Mouse (Mus musculus) liver, embryonic 13.5 days (tissue): ENCODE data around the gene Zfp568. TPM values are rescaled to one million over a fixed set of nuclear protein-coding genes. Genes with fewer than 3 reads are reported as not detected.
A peak's percentile ranks its signal among the peaks of the same experiment; 100 is the strongest.

Experiments used
- ATAC-seq: fragments of 200-750 bp; cut with Nextera tagmentation; 2 replicates; pipeline ENCODE4 v1.8.0; 2017; ENCODE audit warnings: low read depth, mild to moderate bottlenecking, moderate number of reproducible peaks, moderate library complexity
- DNase-seq: peaks from one replicate; pipeline ENCODE4 v3.0.0; 2022
- H3K27ac ChIP-seq: fragments of 300-500 bp; sonication (generic); 2 replicates; pipeline ENCODE4 v1.5.1; 2015; ENCODE audit warnings: moderate library complexity, mild to moderate bottlenecking, inconsistent platforms
- H3K27me3 ChIP-seq: fragments of 300-500 bp; sonication (generic); 2 replicates; pipeline ENCODE4 v1.6.1; 2015; ENCODE audit warnings: mild to moderate bottlenecking, inconsistent platforms
- H3K36me3 ChIP-seq: fragments of 300-500 bp; sonication (generic); 2 replicates; pipeline ENCODE4 v1.6.1; 2015; ENCODE audit warnings: mild to moderate bottlenecking, inconsistent platforms
- H3K4me1 ChIP-seq: fragments of 300-500 bp; sonication (generic); replicated peaks from 2 replicates; pipeline ENCODE4 v1.6.1; 2015; ENCODE audit warnings: inconsistent platforms
- H3K4me2 ChIP-seq: fragments of 300-500 bp; sonication (generic); 2 replicates; pipeline ENCODE4 v1.6.1; 2015; ENCODE audit warnings: inconsistent platforms, mild to moderate bottlenecking, moderate library complexity
- H3K4me3 ChIP-seq: fragments of 300-500 bp; sonication (generic); replicated peaks from 2 replicates; pipeline ENCODE4 v1.5.1; 2015; ENCODE audit warnings: mild to moderate bottlenecking, inconsistent platforms
- H3K9ac ChIP-seq: fragments of 300-500 bp; sonication (generic); 2 replicates; pipeline ENCODE4 v1.6.1; 2015; ENCODE audit warnings: mild to moderate bottlenecking, inconsistent platforms
- H3K9me3 ChIP-seq: fragments of 300-500 bp; sonication (generic); replicated peaks from 2 replicates; pipeline ENCODE4 v1.6.1; 2016; ENCODE audit warnings: inconsistent platforms
- WGBS: fragments of 180-500 bp; shearing (Covaris S2); methylation state at CpG from one replicate; pipeline ENCODE4 v1.1.7; 2015; ENCODE audit not compliant: insufficient replicate concordance; 5-methylcytosine and 5-hydroxymethylcytosine counted together
- polyA plus RNA-seq: library from polyadenylated mRNA; unstranded; fragments of >200 nt; fragmentation: Nextera tagmentation; extraction: Ambion mirVana; gene quantifications from 2 replicates; pipeline ENCODE4 v1.2.1, GENCODE M21; 2015

Gene Zfp568
- 8.5 and 10.9 TPM in 2 replicates for polyA plus RNA-seq

GRCm38 (mm10) chr7:29983690-29984380 is at the start of gene Zfp568:
Gene Zfp568, plus strand, starts transcription at chr7:29983955.
- ATAC-seq (peak; percentile 88), DNase-seq (peak; percentile 81)
- WGBS = under 1% methylated on average over 62 of the region's 62 CpGs
- Histone ChIP-seq H3K4me3 (peak within 1 kb of the TSS; percentile 92), H3K27ac (peak within 1 kb of the TSS; percentile 91), H3K27me3 (no peaks in the 10 kb centered on the region), H3K9ac (peak within 1 kb of the TSS; percentile 92), H3K36me3 (peaks cover 24% of the 10 kb centered on the region), H3K4me2 (peak within 1 kb of the TSS; percentile 82), H3K9me3 (no peaks in the 10 kb centered on the region), H3K4me1 (peaks cover 42% of the 10 kb centered on the region)

GRCm38 (mm10) chr7:29938856-29939255 is 44.9 kb upstream of the Zfp568 start:
- H3K36me3 ChIP-seq = peaks cover 41% of the 10 kb centered on the region
- no peak overlapping the region for H3K4me2 ChIP-seq
- ATAC-seq = no peak
- no peak for DNase-seq
- no peaks in the 10 kb centered on the region for H3K27me3 ChIP-seq
- H3K9ac ChIP-seq = no peak overlapping the region
- no peaks in the 10 kb centered on the region for H3K9me3 ChIP-seq
- no peak overlapping the region for H3K4me3 ChIP-seq
- H3K4me1 ChIP-seq = no peaks in the 10 kb centered on the region
- 72% methylated on average over 6 of the region's 6 CpGs for WGBS
- no peak overlapping the region for H3K27ac ChIP-seq

GRCm38 (mm10) chr7:29941027-29941426 is 42.7 kb upstream of the Zfp568 start:
- Histone ChIP-seq H3K4me2 (no peak overlapping the region), H3K9me3 (no peaks in the 10 kb centered on the region), H3K4me1 (no peaks in the 10 kb centered on the region), H3K4me3 (no peak overlapping the region), H3K36me3 (peaks cover 20% of the 10 kb centered on the region), H3K27me3 (no peaks in the 10 kb centered on the region), H3K9ac (no peak overlapping the region), H3K27ac (no peak overlapping the region)
- WGBS = 85% methylated on average over 11 of the region's 11 CpGs
- ATAC-seq (no peak), DNase-seq (no peak)

- H3K4me1 ChIP-seq = no peaks in the 10 kb centered on the region
- 62% methylated on average over 2 of the region's 2 CpGs for WGBS
- H3K27me3 ChIP-seq = no peaks in the 10 kb centered on the region
- no peak overlapping the region for H3K4me2 ChIP-seq
- peaks cover 8% of the 10 kb centered on the region; the same call in 1 of the 2 replicates for H3K36me3 ChIP-seq
- no peak overlapping the region for H3K4me3 ChIP-seq
- ATAC-seq = no peak
- no peak overlapping the region for H3K9ac ChIP-seq
- no peaks in the 10 kb centered on the region for H3K9me3 ChIP-seq
- H3K27ac ChIP-seq = no peak overlapping the region
- DNase-seq = no peak
Observed at GRCm38 (mm10) chr7:29942740-29943139, 41.0 kb upstream of the Zfp568 start.

GRCm38 (mm10) chr7:29943720-29944119 is 40.0 kb upstream of the Zfp568 start:
- no peaks in the 10 kb centered on the region for H3K27me3 ChIP-seq
- no peak for ATAC-seq
- WGBS = 56% methylated on average over 2 of the region's 2 CpGs

GRCm38 (mm10) chr7:29944201-29944600 is 39.6 kb upstream of the Zfp568 start:
- 66% methylated on average over 2 of the region's 2 CpGs for WGBS

More at GRCm38 (mm10) chr7:29943720-29944119, 40.0 kb upstream of the Zfp568 start:
- H3K9ac ChIP-seq = no peak overlapping the region
- no peak overlapping the region for H3K27ac ChIP-seq
- H3K4me3 ChIP-seq = no peak overlapping the region
- no peaks in the 10 kb centered on the region for H3K9me3 ChIP-seq
- H3K4me2 ChIP-seq = no peak overlapping the region
- no peaks in the 10 kb centered on the region for H3K4me1 ChIP-seq
- DNase-seq = no peak
- peaks cover 11% of the 10 kb centered on the region for H3K36me3 ChIP-seq

GRCm38 (mm10) chr7:29953086-29953485 is 30.7 kb upstream of the Zfp568 start:
- Histone ChIP-seq H3K4me2 (peak overlapping the region; percentile 80), H3K9ac (peak overlapping the region; percentile 89), H3K36me3 (peaks cover 16% of the 10 kb centered on the region; the same call in 1 of the 2 replicates), H3K4me1 (peaks cover 12% of the 10 kb centered on the region), H3K27ac (peak overlapping the region; percentile 82), H3K4me3 (peak overlapping the region; percentile 75), H3K9me3 (no peaks in the 10 kb centered on the region), H3K27me3 (no peaks in the 10 kb centered on the region)
- DNase-seq (no peak), ATAC-seq (no peak)
- whole genome bisulfite sequencing = 35% methylated on average over 10 of the region's 10 CpGs

More at GRCm38 (mm10) chr7:29944201-29944600, 39.6 kb upstream of the Zfp568 start:
- no peaks in the 10 kb centered on the region for H3K27me3 ChIP-seq
- no peak overlapping the region for H3K9ac ChIP-seq
- ATAC-seq = no peak
- DNase-seq = no peak
- H3K27ac ChIP-seq = no peak overlapping the region
- H3K9me3 ChIP-seq = no peaks in the 10 kb centered on the region
- no peak overlapping the region for H3K4me3 ChIP-seq
- no peaks in the 10 kb centered on the region for H3K4me1 ChIP-seq
- H3K4me2 ChIP-seq = no peak overlapping the region
- peaks cover 11% of the 10 kb centered on the region for H3K36me3 ChIP-seq

- under 1% methylated on average over 52 of the region's 52 CpGs for WGBS
- H3K36me3 ChIP-seq = peaks cover 14% of the 10 kb centered on the region; the same call in 1 of the 2 replicates
- H3K27me3 ChIP-seq = no peaks in the 10 kb centered on the region
- H3K9ac ChIP-seq = peak within 1 kb of the TSS; percentile 89
- peaks cover 12% of the 10 kb centered on the region for H3K4me1 ChIP-seq
- peak within 1 kb of the TSS; percentile 75 for H3K4me3 ChIP-seq
- no peaks in the 10 kb centered on the region for H3K9me3 ChIP-seq
- ATAC-seq (peak; percentile 95), DNase-seq (peak; percentile 75)
- peak within 1 kb of the TSS; percentile 82 for H3K27ac ChIP-seq
- peak within 1 kb of the TSS; percentile 80 for H3K4me2 ChIP-seq
Observed at GRCm38 (mm10) chr7:29953513-29954401, 30.0 kb upstream of the Zfp568 start, which contains the start of gene Zfp74. Gene Zfp74, minus strand, starts transcription at chr7:29954089.

- H3K36me3 ChIP-seq = peaks cover 10% of the 10 kb centered on the region; the same call in 1 of the 2 replicates
- H3K4me3 ChIP-seq = peak overlapping the region; percentile 75
- WGBS = 16% methylated on average over 4 of the region's 4 CpGs
- no peaks in the 10 kb centered on the region for H3K27me3 ChIP-seq
- DNase-seq = peak; percentile 64
- 0 out of 2 replicates have a peak overlapping the region, but pooled peaks have one; percentile 82 for H3K27ac ChIP-seq
- peaks cover 12% of the 10 kb centered on the region for H3K4me1 ChIP-seq
- H3K9ac ChIP-seq = peak overlapping the region; percentile 89
- H3K9me3 ChIP-seq = no peaks in the 10 kb centered on the region
- H3K4me2 ChIP-seq = peak overlapping the region; percentile 80
- no peak for ATAC-seq
Observed at GRCm38 (mm10) chr7:29954731-29955130, 29.0 kb upstream of the Zfp568 start.

- Histone ChIP-seq H3K4me2 (no peak overlapping the region), H3K27ac (no peak overlapping the region), H3K9ac (no peak overlapping the region), H3K36me3 (no peaks in the 10 kb centered on the region), H3K9me3 (no peaks in the 10 kb centered on the region), H3K27me3 (no peaks in the 10 kb centered on the region), H3K4me1 (peaks cover 12% of the 10 kb centered on the region), H3K4me3 (no peak overlapping the region)
- no peak for ATAC-seq
- WGBS = 67% methylated on average over 10 of the region's 10 CpGs
- no peak for DNase-seq
Observed at GRCm38 (mm10) chr7:29956257-29956656, 27.5 kb upstream of the Zfp568 start.

- Histone ChIP-seq H3K36me3 (no peaks in the 10 kb centered on the region), H3K4me2 (no peak overlapping the region), H3K27ac (no peak overlapping the region), H3K27me3 (no peaks in the 10 kb centered on the region), H3K9me3 (0 out of 2 replicates have a peak, but pooled peaks cover 2% of the 10 kb centered on the region), H3K4me3 (no peak overlapping the region), H3K9ac (no peak overlapping the region), H3K4me1 (peaks cover 8% of the 10 kb centered on the region)
- DNase-seq (no peak), ATAC-seq (no peak)
- WGBS = 49% methylated on average over 11 of the region's 11 CpGs
Observed at GRCm38 (mm10) chr7:29958125-29958724, 25.5 kb upstream of the Zfp568 start.
